Mouse (Mus musculus) duodenum, adult 2 months (tissue): ENCODE measurements around the gene Romo1. TPM values are rescaled to one million over a fixed set of nuclear protein-coding genes. Genes with fewer than 3 reads are reported as not detected.

ENCODE experiments used
- polyA plus RNA-seq: library from polyadenylated mRNA; depleted of rRNA; stranded (reverse); fragments of >200 nt; gene quantifications from 2 replicates; pipeline ENCODE4 v1.2.3, GENCODE M21; 2012; ENCODE audit warnings: low replicate concordance; rRNA removed

Romo1 gene
- 203 and 222 TPM in 2 replicates for polyA plus RNA-seq

GRCm38 (mm10) chr2:156143953-156144724 is at the start of gene Romo1, which contains the start of gene Nfs1:
Gene Romo1 (plus strand): TSS chr2:156144039.
Gene Nfs1 (minus strand): TSS chr2:156144186.

GRCm38 (mm10) chr2:156111358-156112079 is 32.3 kb upstream of the Romo1 start, which contains the start of the genes Cpne1 and Rbm12:
Gene Cpne1 (minus strand): TSS chr2:156111965.
Gene Rbm12 (minus strand): TSS chr2:156111978.

GRCm38 (mm10) chr2:156126992-156127391 is 16.8 kb upstream of the Romo1 start, which contains the start of gene Gm28036:
Gene Gm28036 (minus strand): TSS chr2:156127092.

GRCm38 (mm10) chr2:156180094-156180821 is 36.4 kb downstream of the Romo1 start, which contains the start of gene Rbm39:
Gene Rbm39 (minus strand): TSS chr2:156180238.

Other genes starting within 250 kb of the Romo1 start
- 6.6 and 8.5 TPM in 2 replicates for gene Uqcc1, start 213.7 kb upstream of the Romo1 start, polyA plus RNA-seq
- not detected in 2 replicates for gene Gm15557, start 203.3 kb upstream of the Romo1 start, polyA plus RNA-seq
- not detected in 2 replicates for gene Gdf5, start 198.7 kb upstream of the Romo1 start, polyA plus RNA-seq
- 3.8 and 4.3 TPM in 2 replicates for gene Cep250, start 187.6 kb upstream of the Romo1 start, polyA plus RNA-seq
- 1.4 and 1.9 TPM in 2 replicates for gene 6430550D23Rik, start 136.1 kb upstream of the Romo1 start, polyA plus RNA-seq
- 225 and 402 TPM in 2 replicates for gene Ergic3, start 136.0 kb upstream of the Romo1 start, polyA plus RNA-seq
- gene Fer1l4, start 91.1 kb upstream of the Romo1 start, polyA plus RNA-seq = 0.30 and 10.9 TPM in 2 replicates
- 0.27 and 0.93 TPM in 2 replicates for gene Spag4, start 78.9 kb upstream of the Romo1 start, polyA plus RNA-seq
- gene Cpne1, start 32.1 kb upstream of the Romo1 start, polyA plus RNA-seq = 27.7 and 40.4 TPM in 2 replicates
- gene Rbm12, start 32.1 kb upstream of the Romo1 start, polyA plus RNA-seq = 3.8 and 4.8 TPM in 2 replicates
- 0.24 and 0.83 TPM in 2 replicates for gene Gm28036, start 16.9 kb upstream of the Romo1 start, polyA plus RNA-seq
- gene Nfs1, start 147 bp downstream of the Romo1 start, polyA plus RNA-seq = 27.1 and 41.1 TPM in 2 replicates
- 26.9 and 39.9 TPM in 2 replicates for gene Rbm39, start 36.2 kb downstream of the Romo1 start, polyA plus RNA-seq
- 3.6 and 4.3 TPM in 2 replicates for gene Phf20, start 52.4 kb downstream of the Romo1 start, polyA plus RNA-seq
- 0.27 and 0.44 TPM in 2 replicates for gene Cnbd2, start 168.3 kb downstream of the Romo1 start, polyA plus RNA-seq
- 405 and 1,530 TPM in 2 replicates for gene Scand1, start 168.7 kb downstream of the Romo1 start, polyA plus RNA-seq